Mouse (Mus musculus): ENCODE results near the gene Exoc7. TPM values are rescaled to one million over a fixed set of nuclear protein-coding genes. Genes with fewer than 3 reads are reported as not detected.
A peak's percentile ranks its signal among the peaks of the same experiment; 100 is the strongest.

The Exoc7 gene
- polyA plus RNA-seq, 1 experiment from 2014 or later: 56.8 TPM

DNA sequence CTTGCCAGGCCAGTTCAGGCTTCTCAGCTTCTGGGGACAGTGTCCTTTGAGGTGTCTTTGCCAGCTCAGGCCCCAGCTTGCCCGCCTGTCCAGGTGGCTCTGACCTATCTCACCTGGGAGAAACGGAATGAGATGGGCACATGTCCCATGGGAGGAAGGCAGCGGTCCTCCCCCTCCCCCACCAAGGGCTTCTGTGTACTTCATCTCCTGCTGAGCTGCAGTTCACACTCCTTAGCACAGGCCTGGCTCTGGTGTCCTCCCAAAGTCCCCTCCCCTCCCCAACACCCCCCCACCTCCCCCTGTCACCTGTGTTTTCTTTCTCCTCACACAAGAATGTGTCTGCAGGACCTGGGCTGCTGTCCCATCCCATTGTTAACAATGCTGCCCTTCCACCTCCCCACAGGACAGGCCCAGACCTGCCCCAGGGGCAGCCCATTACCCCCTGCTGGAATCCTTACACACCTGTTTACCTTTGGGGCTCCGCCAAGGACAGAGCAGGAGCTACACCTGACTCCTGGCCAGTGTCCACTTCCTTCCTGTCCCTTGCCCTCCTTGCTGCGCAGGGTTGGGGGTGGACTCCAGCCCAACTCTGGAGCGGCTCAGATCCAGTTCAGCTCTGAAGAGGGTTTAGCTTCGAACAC is 20.1 kb upstream of the Exoc7 start:
- Histone ChIP-seq H3K9me3 (replicated peaks; ENCODE audit: control insufficient read depth, low read length) (no peaks in the 10 kb centered on the region), H3K27me3 (ENCODE audit: control insufficient read depth, insufficient read depth, low read length) (no peaks in the 10 kb centered on the region), H3K27ac (ENCODE audit: low read length) (no peak overlapping the region), H3K4me2 (ENCODE audit: low read depth, low read length) (no peak overlapping the region), H3K36me3 (ENCODE audit: control insufficient read depth, insufficient read depth, low read length) (no peaks in the 10 kb centered on the region), H3K4me3 (replicated peaks; ENCODE audit: low read length) (no peak overlapping the region), H3K4me1 (ENCODE audit: control insufficient read depth, insufficient read depth, low read length) (peaks cover 12% of the 10 kb centered on the region), H3K9ac (ENCODE audit: low read length) (no peak overlapping the region)
- 66% methylated on average over 7 of the region's 7 CpGs for WGBS
- peak; percentile 27; the same call in 1 of the 2 replicates for ATAC-seq (ENCODE audit: insufficient read depth, low FRiP score)

DNA sequence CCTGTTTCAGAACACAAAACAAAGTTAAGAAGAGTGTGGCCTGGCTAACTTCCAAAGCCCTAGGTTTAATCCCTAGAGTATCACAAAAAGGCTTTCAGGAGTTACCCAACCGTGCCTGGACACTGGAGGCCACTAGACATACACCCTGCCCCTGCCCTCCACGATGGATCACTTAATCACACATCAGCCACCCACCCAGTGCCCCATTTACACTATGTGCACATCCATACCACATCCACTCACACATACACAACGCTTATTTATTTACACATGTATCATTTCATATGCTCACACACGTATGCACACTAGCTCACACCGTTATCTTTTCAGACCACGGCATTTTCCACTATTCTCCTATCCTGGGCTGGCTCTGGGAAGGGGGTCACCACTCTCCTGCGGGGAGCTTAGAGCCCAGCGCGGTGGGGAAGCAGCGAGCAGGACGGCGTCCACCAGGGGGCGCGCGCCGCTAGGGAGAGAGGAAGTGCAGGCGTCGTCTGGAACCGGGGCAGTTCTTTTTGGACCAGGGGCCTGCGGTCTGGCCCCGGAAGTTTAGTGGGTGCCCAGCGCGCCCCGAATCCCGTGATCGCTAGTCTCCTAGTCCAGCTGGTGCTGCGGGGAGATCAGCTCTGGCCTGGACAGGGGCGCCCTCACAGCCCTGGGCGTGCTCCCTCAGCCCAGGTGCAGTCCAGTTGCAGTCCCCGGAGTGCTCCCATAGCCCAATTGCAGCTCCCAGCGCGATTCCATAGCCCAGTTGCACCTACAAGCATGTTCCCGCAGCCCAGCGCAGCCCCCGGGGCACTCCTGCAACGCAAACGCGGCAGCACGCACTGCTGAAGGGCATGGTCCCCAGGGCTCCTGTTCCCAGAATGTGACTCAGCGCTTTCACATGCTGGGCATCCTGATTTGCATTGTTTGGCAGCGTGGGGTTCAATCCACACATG is 12.0 kb upstream of the Exoc7 start:
- Histone ChIP-seq H3K27me3 (ENCODE audit: control insufficient read depth, insufficient read depth, low read length) (no peaks in the 10 kb centered on the region), H3K9me3 (replicated peaks; ENCODE audit: control insufficient read depth, low read length) (no peaks in the 10 kb centered on the region), H3K9ac (ENCODE audit: low read length) (peak overlapping the region; percentile 80), H3K36me3 (ENCODE audit: control insufficient read depth, insufficient read depth, low read length) (no peaks in the 10 kb centered on the region), H3K27ac (ENCODE audit: low read length) (no peak overlapping the region), H3K4me3 (replicated peaks; ENCODE audit: low read length) (peak overlapping the region; percentile 51), H3K4me2 (ENCODE audit: low read depth, low read length) (peak overlapping the region; percentile 99), H3K4me1 (ENCODE audit: control insufficient read depth, insufficient read depth, low read length) (peaks cover 5% of the 10 kb centered on the region; the same call in 1 of the 2 replicates)
- WGBS: 3% methylated on average over 41 of the region's 41 CpGs
- peak; percentile 77; the same call in 1 of the 2 replicates for ATAC-seq (ENCODE audit: insufficient read depth, low FRiP score)

GRCm38 (mm10) chr11:116312359-116312758 is 5.3 kb upstream of the Exoc7 start:
- H3K9ac ChIP-seq (ENCODE audit: low read length): no peak overlapping the region
- peak overlapping the region; percentile 4; the same call in 1 of the 2 replicates for H3K4me2 ChIP-seq (ENCODE audit: low read depth, low read length)
- no peaks in the 10 kb centered on the region for H3K9me3 ChIP-seq (replicated peaks; ENCODE audit: control insufficient read depth, low read length)
- WGBS: 19% methylated on average over 8 of the region's 8 CpGs
- no peak; the same call in 1 of the 2 replicates for ATAC-seq (ENCODE audit: insufficient read depth, low FRiP score)
- no peaks in the 10 kb centered on the region for H3K36me3 ChIP-seq (ENCODE audit: control insufficient read depth, insufficient read depth, low read length)
- H3K4me1 ChIP-seq (ENCODE audit: control insufficient read depth, insufficient read depth, low read length): peaks cover 18% of the 10 kb centered on the region
- peak overlapping the region; percentile 33; the same call in 1 of the 2 replicates for H3K27ac ChIP-seq (ENCODE audit: low read length)
- H3K27me3 ChIP-seq (ENCODE audit: control insufficient read depth, insufficient read depth, low read length): no peaks in the 10 kb centered on the region
- no peak overlapping the region for H3K4me3 ChIP-seq (replicated peaks; ENCODE audit: low read length)

DNA sequence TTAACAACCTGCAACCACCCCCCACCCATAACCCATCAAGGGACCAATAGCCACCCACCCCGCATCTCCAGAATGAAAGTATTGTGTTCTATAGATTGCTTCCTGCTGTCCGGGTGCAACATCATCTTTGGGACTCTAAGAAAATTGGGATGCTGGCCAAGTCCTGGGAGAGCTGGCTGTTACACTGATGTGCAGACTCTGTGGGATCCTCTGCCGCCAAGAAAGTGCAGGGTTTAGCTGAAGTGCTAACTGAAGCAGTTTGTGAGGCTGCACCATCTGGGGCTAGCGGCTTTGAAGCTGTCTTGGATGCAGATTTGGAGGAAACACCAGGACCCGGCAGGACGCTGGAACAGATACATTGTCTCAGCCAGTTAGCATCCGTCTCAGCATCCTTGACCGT is 4.1 kb upstream of the Exoc7 start:
- peaks cover 18% of the 10 kb centered on the region for H3K4me1 ChIP-seq (ENCODE audit: control insufficient read depth, insufficient read depth, low read length)
- H3K9me3 ChIP-seq (replicated peaks; ENCODE audit: control insufficient read depth, low read length): no peaks in the 10 kb centered on the region
- H3K9ac ChIP-seq (ENCODE audit: low read length): no peak overlapping the region; the same call in 1 of the 2 replicates
- H3K4me2 ChIP-seq (ENCODE audit: low read depth, low read length): no peak overlapping the region
- no peak overlapping the region for H3K27ac ChIP-seq (ENCODE audit: low read length)
- WGBS: 31% methylated on average over 8 of the region's 8 CpGs
- H3K36me3 ChIP-seq (ENCODE audit: control insufficient read depth, insufficient read depth, low read length): no peaks in the 10 kb centered on the region
- H3K4me3 ChIP-seq (replicated peaks; ENCODE audit: low read length): no peak overlapping the region
- no peak for ATAC-seq (ENCODE audit: insufficient read depth, low FRiP score)
- H3K27me3 ChIP-seq (ENCODE audit: control insufficient read depth, insufficient read depth, low read length): no peaks in the 10 kb centered on the region

GRCm38 (mm10) chr11:116309601-116310000 is 2.6 kb upstream of the Exoc7 start:
- no peak for ATAC-seq (ENCODE audit: insufficient read depth, low FRiP score)
- Histone ChIP-seq H3K4me2 (ENCODE audit: low read depth, low read length) (no peak overlapping the region), H3K4me1 (ENCODE audit: control insufficient read depth, insufficient read depth, low read length) (peaks cover 23% of the 10 kb centered on the region), H3K9ac (ENCODE audit: low read length) (no peak overlapping the region), H3K4me3 (replicated peaks; ENCODE audit: low read length) (no peak overlapping the region), H3K27me3 (ENCODE audit: control insufficient read depth, insufficient read depth, low read length) (no peaks in the 10 kb centered on the region), H3K27ac (ENCODE audit: low read length) (no peak overlapping the region), H3K9me3 (replicated peaks; ENCODE audit: control insufficient read depth, low read length) (no peaks in the 10 kb centered on the region), H3K36me3 (ENCODE audit: control insufficient read depth, insufficient read depth, low read length) (peaks cover 3% of the 10 kb centered on the region; the same call in 1 of the 2 replicates)
- 70% methylated on average over 3 of the region's 3 CpGs for WGBS

DNA sequence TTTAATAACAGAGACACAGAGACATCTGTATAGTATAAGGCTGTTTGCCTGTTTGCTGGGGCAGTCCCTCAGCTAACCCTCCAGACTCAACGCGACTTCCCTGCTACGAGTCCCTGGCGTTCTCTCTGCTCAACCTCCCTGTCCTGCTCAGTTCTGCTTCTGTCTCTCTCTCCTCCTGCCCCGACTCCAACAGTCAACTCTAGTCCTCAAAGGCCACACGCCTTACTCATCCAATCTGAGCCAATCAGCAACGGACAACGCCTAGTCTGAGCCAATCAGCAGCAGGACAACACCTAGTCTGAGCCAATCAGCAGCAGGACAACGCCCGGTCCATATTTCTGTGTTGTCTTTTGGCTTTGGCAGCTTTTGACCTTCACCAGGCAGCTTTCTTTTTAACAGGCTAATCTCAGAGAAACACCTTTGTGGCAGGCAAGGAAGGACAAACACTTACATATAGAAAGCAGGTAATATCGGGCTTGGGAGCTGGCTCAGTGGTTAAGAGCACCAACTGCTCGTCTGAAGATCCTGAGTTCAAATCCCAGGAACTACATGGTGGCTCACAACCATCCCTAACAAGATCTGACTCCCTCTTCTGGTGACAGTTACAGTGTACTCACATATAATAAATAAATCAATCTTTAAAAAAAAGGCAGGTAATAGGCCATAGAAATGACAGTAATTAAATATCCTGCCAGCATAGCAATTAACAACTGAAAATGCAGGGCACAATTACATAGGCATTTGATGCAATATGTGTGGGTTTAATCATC is 914 bp upstream of the Exoc7 start:
- H3K9ac ChIP-seq (ENCODE audit: low read length): no peak overlapping the region
- H3K9me3 ChIP-seq (replicated peaks; ENCODE audit: control insufficient read depth, low read length): no peaks in the 10 kb centered on the region
- no peak overlapping the region for H3K27ac ChIP-seq (ENCODE audit: low read length)
- H3K36me3 ChIP-seq (ENCODE audit: control insufficient read depth, insufficient read depth, low read length): peaks cover 18% of the 10 kb centered on the region; the same call in 1 of the 2 replicates
- no peak overlapping the region for H3K4me2 ChIP-seq (ENCODE audit: low read depth, low read length)
- ATAC-seq (ENCODE audit: insufficient read depth, low FRiP score): no peak
- no peaks in the 10 kb centered on the region for H3K27me3 ChIP-seq (ENCODE audit: control insufficient read depth, insufficient read depth, low read length)
- 88% methylated on average over 12 of the region's 12 CpGs for WGBS
- H3K4me1 ChIP-seq (ENCODE audit: control insufficient read depth, insufficient read depth, low read length): peaks cover 23% of the 10 kb centered on the region
- no peak overlapping the region for H3K4me3 ChIP-seq (replicated peaks; ENCODE audit: low read length)

DNA sequence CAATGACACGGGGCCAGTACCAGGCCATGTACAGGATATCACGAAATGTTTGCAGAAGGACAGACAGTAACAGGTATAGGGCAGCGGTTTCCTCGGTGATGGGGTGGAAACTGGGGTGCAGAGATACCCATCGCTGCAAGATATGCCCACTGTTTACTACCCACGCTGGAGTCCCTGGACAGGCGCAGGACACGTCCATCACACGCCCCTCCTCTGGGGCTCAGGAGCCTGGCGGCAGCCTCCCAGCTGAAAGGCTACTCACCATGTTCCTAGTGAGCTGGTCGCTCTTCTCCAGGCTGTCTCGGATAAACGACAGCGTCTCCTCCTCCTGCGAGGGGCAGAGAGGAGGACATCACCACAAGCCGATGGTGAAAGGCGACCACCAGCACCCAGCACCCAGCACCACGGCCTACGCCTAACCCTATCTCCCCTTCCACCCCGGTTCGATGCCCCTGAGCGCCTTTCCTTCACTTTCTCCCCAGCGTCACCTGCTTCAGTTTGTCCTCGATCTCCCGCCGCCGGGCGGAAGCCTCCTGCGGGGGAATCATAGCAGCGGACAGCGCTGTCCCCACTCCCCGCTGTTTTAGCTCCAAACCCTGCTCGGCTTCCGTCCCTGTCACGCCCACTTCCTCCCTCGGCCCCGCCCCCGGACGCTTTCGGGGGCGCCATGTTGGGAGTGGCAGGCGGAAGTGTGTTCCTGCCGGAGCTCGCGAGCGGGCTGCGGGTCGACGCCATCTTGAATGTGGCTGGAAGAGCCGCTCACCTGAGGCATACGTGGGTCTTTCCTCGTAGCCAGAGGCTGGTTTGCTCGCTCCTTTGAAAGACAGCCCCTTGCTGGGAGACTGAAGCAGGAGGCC is 679 bp downstream of the Exoc7 start:
- Histone ChIP-seq H3K27ac (ENCODE audit: low read length) (peak overlapping the region; percentile 33; the same call in 1 of the 2 replicates), H3K4me3 (replicated peaks; ENCODE audit: low read length) (peak overlapping the region; percentile 71), H3K9me3 (replicated peaks; ENCODE audit: control insufficient read depth, low read length) (no peaks in the 10 kb centered on the region), H3K4me2 (ENCODE audit: low read depth, low read length) (peak overlapping the region; percentile 87), H3K9ac (ENCODE audit: low read length) (peak overlapping the region; percentile 90), H3K27me3 (ENCODE audit: control insufficient read depth, insufficient read depth, low read length) (no peaks in the 10 kb centered on the region), H3K4me1 (ENCODE audit: control insufficient read depth, insufficient read depth, low read length) (peaks cover 7% of the 10 kb centered on the region), H3K36me3 (ENCODE audit: control insufficient read depth, insufficient read depth, low read length) (peaks cover 25% of the 10 kb centered on the region; the same call in 1 of the 2 replicates)
- WGBS: 1% methylated on average over 53 of the region's 53 CpGs
- ATAC-seq (ENCODE audit: insufficient read depth, low FRiP score): peak; percentile 94

DNA sequence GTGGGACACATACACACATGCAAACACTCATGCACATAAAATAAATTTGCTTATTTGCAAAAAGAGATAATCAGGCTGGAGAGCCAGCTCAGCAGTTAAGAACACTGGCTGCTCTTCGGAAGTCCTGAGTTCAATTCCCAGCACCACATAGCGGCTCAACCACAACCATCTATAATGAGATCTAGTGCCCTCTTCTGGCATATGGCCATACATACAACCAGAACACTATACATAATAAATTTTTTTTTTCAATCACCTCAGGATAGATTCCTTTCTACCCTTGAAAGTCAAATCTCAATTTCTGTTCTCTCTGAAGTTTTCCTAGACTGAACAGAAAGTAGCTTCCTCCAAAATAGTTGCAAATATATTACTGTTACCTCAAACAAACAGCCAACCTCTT is 1.6 kb downstream of the Exoc7 start:
- Histone ChIP-seq H3K9ac (ENCODE audit: low read length) (no peak overlapping the region), H3K9me3 (replicated peaks; ENCODE audit: control insufficient read depth, low read length) (no peaks in the 10 kb centered on the region), H3K4me2 (ENCODE audit: low read depth, low read length) (peak overlapping the region; percentile 87), H3K27ac (ENCODE audit: low read length) (no peak overlapping the region), H3K27me3 (ENCODE audit: control insufficient read depth, insufficient read depth, low read length) (no peaks in the 10 kb centered on the region), H3K36me3 (ENCODE audit: control insufficient read depth, insufficient read depth, low read length) (peaks cover 26% of the 10 kb centered on the region), H3K4me1 (ENCODE audit: control insufficient read depth, insufficient read depth, low read length) (peaks cover 4% of the 10 kb centered on the region), H3K4me3 (replicated peaks; ENCODE audit: low read length) (peak overlapping the region; percentile 71)
- no peak for ATAC-seq (ENCODE audit: insufficient read depth, low FRiP score)
- WGBS: 94% methylated on average over 2 of the region's 2 CpGs
